Mouse (Mus musculus): ENCODE data around the gene Usp30. TPM values are rescaled to one million over a fixed set of nuclear protein-coding genes. Genes with fewer than 3 reads are reported as not detected.

Gene Usp30
- polyA plus RNA-seq, 1 experiment from 2014 or later: 13.0 TPM

DNA sequence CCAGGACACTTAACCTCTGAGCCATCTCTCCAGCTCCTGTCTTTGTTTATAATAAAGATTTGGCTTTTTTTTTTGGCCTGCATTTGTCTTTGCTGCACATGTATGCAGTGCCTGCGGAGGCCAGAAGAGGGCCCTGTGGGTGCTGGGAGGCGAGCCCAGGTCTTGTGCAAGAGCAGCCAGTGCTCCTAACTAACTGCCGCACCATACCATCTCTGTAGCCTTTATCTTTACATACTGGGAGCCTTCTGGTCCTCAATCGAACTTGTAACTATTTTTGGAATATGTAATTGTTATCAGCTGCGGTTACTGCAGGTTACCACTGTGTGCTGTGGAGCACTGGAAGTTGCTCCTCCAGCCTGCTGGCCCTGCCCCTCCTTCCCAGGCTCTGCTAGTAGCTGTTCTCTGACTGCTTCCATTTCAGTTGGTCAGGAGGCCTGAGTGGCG lies 68.9 kb downstream of the Usp30 start:
- WGBS: 67% methylated on average over 6 of the region's 6 CpGs

DNA sequence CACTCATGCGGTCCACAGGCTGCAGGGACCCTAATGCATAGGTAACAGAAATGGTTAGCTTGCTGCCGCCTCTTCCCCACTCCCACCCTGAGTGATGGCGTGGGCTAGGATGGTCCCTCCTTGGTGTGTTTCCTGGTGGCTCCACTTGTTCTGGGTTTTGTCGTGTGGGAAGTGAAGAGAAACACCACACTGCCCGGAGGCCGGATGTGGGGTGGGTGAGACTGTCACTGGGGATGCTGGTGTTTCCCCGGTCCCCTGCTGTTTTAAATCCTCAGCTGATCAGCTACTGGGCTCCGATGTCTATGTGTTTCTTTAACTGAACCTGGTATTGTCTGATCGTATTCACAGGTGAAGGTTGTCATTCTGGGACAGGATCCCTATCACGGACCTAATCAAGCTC lies 70.3 kb downstream of the Usp30 start:
- Histone ChIP-seq H3K4me3 (no peak overlapping the region), H3K36me3 (peaks cover 80% of the 10 kb centered on the region), H3K27me3 (ENCODE audit: low read depth, poor library complexity, severe bottlenecking) (no peaks in the 10 kb centered on the region), H3K27ac (replicated peaks) (no peak overlapping the region), H3K9me3 (replicated peaks) (no peaks in the 10 kb centered on the region), H3K4me1 (peaks cover 48% of the 10 kb centered on the region)
- 90% methylated on average over 10 of the region's 10 CpGs for WGBS
- no peak for DNase-seq (ENCODE audit: low spot score)

More for the DNA sequence above, 68.9 kb downstream of the Usp30 start:
- Histone ChIP-seq H3K4me3 (no peak overlapping the region), H3K4me1 (peaks cover 53% of the 10 kb centered on the region), H3K36me3 (peaks cover 66% of the 10 kb centered on the region), H3K27me3 (ENCODE audit: low read depth, poor library complexity, severe bottlenecking) (no peaks in the 10 kb centered on the region), H3K9me3 (replicated peaks) (no peaks in the 10 kb centered on the region), H3K27ac (replicated peaks) (no peak overlapping the region)
- DNase-seq (ENCODE audit: low spot score): peak; percentile 27

DNA sequence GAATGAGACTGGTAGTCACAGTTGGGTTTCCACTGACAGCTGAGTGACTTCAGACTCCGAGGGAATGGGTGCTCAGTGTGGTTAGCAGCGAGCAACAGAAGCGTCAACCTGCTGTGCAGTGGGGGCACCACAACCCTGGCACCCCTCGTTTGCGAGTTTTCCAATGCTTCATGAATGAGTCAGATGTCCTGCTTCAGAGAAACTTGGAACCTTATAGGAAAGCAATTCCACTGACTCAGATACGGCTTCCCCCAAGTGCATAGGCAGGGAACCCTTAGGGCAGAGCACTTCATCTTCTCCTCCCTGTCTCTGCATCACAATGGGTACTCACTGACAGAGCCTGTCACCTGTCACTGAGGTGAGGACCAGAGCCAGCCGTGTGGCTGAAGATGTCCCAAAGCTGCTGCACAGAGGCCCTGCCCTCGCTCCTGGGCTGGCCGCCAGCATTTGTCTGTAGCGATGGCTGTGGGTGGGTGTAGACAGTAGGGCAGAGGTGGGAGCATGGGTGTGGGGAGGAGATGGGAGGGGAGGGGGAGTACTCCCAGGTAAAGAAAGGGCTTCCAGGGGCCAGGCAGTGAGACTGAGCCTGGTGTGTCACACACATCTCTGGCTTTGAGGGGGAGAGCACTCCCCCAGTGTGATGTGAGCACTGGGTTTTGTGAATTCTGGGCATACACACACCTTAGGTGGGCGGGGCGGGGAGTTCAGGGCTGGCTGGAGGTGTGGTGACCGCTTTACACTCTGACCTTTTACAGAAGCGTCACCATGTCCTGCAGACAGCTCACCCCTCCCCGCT lies 72.4 kb downstream of the Usp30 start:
- Histone ChIP-seq H3K36me3 (peaks cover 78% of the 10 kb centered on the region), H3K27ac (replicated peaks) (no peak overlapping the region), H3K4me1 (peaks cover 30% of the 10 kb centered on the region), H3K9me3 (replicated peaks) (no peaks in the 10 kb centered on the region), H3K4me3 (no peak overlapping the region), H3K27me3 (ENCODE audit: low read depth, poor library complexity, severe bottlenecking) (no peaks in the 10 kb centered on the region)
- DNase-seq (ENCODE audit: low spot score): no peak
- 95% methylated on average over 15 of the region's 15 CpGs for WGBS

DNA sequence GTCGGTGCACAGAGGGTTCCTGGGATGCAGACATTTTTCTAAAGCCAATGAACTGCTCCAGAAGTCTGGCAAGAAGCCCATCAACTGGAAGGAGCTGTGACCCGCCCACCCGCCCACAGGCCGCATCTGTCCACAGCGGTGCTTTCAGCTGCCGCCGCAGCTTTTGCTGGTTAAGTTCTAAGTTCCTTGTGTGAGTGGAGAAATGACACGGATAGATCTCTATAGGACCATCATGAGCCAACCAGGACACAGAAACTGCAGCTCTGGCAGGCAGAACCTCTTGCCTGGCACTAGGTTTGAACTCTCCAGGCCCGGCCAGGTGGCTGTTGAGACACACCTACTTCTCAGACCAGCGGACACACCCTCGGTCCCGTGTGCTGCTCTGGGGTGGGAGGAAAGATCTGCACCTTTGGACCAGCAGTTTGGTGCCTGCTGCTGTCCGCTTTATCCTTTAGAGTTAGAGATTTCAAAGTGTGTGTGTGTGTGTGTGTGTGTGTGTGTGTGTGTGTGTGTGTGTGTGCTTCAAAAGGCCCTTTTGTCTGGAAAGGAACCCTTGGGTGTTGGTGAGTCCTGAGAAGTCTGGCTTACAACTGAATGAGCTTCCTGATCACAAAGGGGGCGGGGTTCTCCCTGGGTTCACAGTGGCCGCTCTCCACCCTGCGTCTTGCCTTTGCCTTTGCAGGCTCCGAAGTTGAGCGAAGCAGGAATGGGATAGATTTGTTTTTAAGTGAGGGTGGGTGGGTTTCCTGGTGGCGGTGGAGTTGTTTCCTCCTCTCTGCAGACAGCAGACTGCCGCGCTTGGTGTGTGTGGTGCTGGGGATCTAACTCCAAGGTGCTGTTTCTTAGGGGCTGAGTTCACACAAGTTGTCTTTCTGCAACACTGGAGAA lies 73.3 kb downstream of the Usp30 start:
- 89% methylated on average over 21 of the region's 21 CpGs for WGBS

DNA sequence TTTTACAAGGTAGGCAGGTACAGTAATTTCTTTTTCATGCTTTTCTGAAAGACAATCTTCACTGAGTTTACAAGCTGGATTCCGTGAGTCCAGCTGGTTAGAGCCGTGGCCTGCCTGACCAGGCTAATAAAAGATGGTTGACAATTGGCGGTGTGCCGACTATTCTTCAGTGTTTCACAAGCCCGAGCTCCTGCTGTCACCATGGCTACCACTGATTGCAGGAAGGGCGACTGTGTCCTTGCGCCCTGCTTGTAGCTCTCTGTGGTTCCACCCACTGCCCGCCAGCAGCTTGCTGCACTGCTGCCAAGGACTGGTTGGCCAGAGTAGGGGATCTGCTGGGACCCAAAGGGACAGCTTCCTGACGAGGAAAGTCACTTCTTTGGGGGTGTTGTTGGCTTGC lies 73.9 kb downstream of the Usp30 start:
- H3K4me3 ChIP-seq: no peak overlapping the region
- WGBS: 68% methylated on average over 9 of the region's 9 CpGs
- DNase-seq (ENCODE audit: low spot score): peak; percentile 24
- H3K4me1 ChIP-seq: peaks cover 24% of the 10 kb centered on the region
- H3K9me3 ChIP-seq (replicated peaks): no peaks in the 10 kb centered on the region
- H3K27ac ChIP-seq (replicated peaks): no peak overlapping the region
- H3K27me3 ChIP-seq (ENCODE audit: low read depth, poor library complexity, severe bottlenecking): no peaks in the 10 kb centered on the region
- H3K36me3 ChIP-seq: peaks cover 65% of the 10 kb centered on the region

More for the DNA sequence above, 73.3 kb downstream of the Usp30 start:
- H3K27me3 ChIP-seq (ENCODE audit: low read depth, poor library complexity, severe bottlenecking): no peaks in the 10 kb centered on the region
- H3K4me1 ChIP-seq: peaks cover 23% of the 10 kb centered on the region
- H3K27ac ChIP-seq (replicated peaks): peak overlapping the region; percentile 10; the same call in 1 of the 2 replicates
- no peak for DNase-seq (ENCODE audit: low spot score)
- H3K4me3 ChIP-seq: no peak overlapping the region
- H3K9me3 ChIP-seq (replicated peaks): no peaks in the 10 kb centered on the region
- H3K36me3 ChIP-seq: peaks cover 71% of the 10 kb centered on the region

DNA sequence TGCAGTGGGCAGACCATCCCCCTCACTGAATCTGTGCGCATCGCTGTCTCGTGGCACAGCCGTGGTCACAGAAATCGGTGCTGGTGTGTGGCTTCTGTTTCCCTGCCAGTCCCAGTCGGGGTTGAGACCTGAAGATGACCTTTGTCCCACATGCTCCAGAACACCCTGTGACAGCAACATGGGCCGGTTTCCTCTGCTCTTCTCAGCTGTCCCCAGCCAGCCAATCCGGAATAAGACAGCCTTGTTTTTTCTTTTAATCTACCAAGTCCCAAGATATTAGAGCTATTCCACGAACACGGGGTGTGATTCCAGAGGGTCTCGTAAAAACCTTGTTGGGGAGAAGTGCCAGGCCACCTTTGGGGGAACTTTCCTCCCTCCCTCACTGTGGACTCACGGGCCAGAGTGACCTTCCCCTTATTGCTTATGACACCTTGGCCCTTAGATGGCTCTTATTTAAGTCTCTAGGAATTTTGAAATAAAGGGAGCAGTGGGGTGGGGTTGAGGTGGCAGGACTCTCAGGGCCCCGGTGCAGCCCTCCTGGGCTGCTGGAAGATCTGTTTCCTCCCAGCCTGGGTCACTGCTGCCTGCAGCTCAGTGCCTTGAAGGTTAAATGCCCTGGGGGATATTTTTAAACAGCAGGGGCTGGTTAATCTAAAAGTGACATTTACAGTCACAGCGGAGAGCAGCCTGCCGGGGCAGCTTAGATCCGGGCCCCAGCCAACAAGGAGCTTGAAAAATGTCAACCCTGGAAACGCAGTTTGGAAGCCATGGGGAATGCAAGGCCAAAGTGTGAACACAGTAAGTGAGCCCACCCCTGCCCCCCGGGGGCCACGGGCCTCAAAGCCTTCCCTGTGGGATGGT lies 81.0 kb downstream of the Usp30 start, which contains the start of gene Acacb:
Gene Acacb, plus strand, starts transcription at position 508 of the 861 bp plus-strand sequence.
- H3K4me1 ChIP-seq: peaks cover 21% of the 10 kb centered on the region
- H3K9me3 ChIP-seq (replicated peaks): no peaks in the 10 kb centered on the region
- no peaks in the 10 kb centered on the region for H3K36me3 ChIP-seq
- no peak for DNase-seq (ENCODE audit: low spot score)
- WGBS: 59% methylated on average over 19 of the region's 19 CpGs
- no peaks in the 10 kb centered on the region for H3K27me3 ChIP-seq (ENCODE audit: low read depth, poor library complexity, severe bottlenecking)
- H3K27ac ChIP-seq (replicated peaks): peak within 1 kb of the TSS; percentile 52
- H3K4me3 ChIP-seq: no peak within 1 kb of the TSS

DNA sequence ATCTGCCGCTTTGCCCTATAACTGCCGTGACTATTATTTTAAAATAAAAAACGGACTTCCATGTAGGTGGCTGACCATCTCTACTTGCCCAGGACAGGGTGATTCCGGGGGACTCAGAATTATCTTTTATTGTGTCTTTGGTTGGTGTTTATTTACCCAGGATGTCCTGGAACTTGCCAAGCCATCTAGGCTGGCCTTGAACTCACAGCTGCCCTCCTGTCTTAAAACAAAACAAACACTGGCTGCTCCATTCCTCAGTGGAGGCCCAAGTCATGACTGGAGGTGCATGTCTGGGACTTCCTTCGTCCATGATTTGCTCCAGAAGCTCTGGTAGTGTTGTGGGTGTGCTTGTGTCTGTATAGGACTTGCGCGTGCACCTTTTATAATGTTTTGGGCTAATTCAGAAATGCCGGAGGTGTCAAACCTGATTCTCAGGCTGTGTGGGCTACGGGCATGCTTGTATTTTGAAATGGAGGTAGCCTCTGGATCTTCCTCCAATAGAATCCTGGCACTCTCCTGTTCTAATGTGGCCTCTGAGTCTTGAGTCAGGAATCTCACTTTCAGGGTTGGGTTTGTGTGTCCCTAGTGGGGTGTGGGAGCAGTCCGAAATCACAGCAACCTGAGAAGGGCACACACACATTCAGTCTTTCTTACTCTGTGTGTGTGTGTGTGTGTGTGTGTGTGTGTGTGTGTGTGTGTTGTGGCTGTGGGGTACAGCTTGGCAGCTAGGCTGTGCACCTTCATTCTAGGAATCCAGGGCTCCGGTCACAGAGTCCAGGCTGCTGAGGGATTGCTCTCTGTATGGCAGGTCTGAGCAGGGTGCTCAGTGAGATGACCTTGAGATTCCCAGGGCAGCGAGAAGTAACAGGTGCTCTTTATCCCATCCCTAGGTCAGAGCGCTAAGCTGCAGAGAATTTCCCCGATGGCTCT lies 82.0 kb downstream of the Usp30 start:
- WGBS: 84% methylated on average over 14 of the region's 14 CpGs
- Histone ChIP-seq H3K27ac (replicated peaks) (no peak overlapping the region), H3K36me3 (no peaks in the 10 kb centered on the region)

DNA sequence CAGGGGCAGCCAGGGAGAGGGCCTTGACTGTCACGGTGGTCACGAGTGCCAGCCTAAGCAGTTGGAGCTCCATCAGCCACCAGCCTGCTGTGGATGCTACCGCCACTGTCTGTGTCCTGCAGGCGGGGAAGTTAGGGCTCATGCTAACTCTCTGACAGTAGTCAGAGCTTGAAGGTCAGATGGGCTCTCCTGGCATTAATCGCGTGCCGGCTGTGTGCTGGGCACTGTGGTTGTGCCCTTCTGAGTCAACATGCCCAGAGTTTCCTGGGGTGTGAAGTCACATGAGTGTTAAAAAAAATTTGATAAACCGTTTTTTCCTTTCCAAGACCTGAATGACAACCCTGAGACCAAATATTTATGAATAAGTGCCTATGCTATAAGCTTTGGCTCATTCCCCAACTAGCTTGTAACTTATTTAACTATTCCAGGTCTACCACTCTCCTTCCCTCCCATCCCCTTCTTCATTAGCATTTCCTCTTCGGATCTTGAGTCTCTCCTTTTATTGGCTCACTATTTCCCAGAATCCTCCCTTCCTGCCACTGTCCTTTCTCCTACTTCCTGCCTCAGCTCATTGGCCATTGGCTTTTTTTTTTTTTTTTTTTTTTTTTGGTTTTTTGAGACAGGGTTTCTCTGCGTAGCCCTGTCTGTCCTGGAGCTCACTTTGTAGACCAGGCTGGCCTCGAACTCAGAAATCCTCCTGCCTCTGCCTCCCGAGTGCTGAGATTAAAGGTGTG lies 87.3 kb downstream of the Usp30 start:
- Histone ChIP-seq H3K4me1 (peaks cover 9% of the 10 kb centered on the region), H3K4me3 (no peak overlapping the region), H3K9me3 (replicated peaks) (no peaks in the 10 kb centered on the region), H3K27ac (replicated peaks) (no peak overlapping the region), H3K27me3 (ENCODE audit: low read depth, poor library complexity, severe bottlenecking) (no peaks in the 10 kb centered on the region), H3K36me3 (no peaks in the 10 kb centered on the region)
- DNase-seq (ENCODE audit: low spot score): no peak
- WGBS: 86% methylated on average over 12 of the region's 12 CpGs

More for the DNA sequence above, 82.0 kb downstream of the Usp30 start:
- Histone ChIP-seq H3K27me3 (ENCODE audit: low read depth, poor library complexity, severe bottlenecking) (no peaks in the 10 kb centered on the region), H3K9me3 (replicated peaks) (no peaks in the 10 kb centered on the region), H3K4me3 (no peak overlapping the region), H3K4me1 (peaks cover 21% of the 10 kb centered on the region)
- no peak for DNase-seq (ENCODE audit: low spot score)

DNA sequence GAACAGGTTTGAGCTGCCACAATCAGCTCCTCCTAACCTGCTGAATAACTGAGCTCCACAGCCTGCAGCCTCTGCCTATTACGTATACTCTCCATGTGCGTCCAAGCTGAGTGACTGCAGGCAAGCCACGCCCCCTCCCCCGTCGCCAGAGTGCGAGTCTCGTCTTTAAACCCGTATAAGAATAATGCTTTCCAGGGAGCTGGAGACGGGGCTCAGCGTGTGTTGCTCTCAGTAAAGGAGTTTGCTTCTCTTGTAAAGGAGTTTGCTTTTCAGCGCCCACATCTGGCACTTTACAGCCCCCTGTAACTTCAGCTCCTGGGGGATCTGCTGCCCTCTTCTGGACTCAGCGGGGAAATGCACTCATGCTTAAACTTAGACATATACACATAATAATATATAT lies 88.2 kb downstream of the Usp30 start:
- WGBS: 2% methylated on average over 12 of the region's 12 CpGs
- Histone ChIP-seq H3K4me1 (peaks cover 9% of the 10 kb centered on the region), H3K4me3 (peak overlapping the region; percentile 49), H3K27ac (replicated peaks) (no peak overlapping the region), H3K9me3 (replicated peaks) (no peaks in the 10 kb centered on the region), H3K27me3 (ENCODE audit: low read depth, poor library complexity, severe bottlenecking) (no peaks in the 10 kb centered on the region), H3K36me3 (no peaks in the 10 kb centered on the region)
- DNase-seq (ENCODE audit: low spot score): peak; percentile 49

DNA sequence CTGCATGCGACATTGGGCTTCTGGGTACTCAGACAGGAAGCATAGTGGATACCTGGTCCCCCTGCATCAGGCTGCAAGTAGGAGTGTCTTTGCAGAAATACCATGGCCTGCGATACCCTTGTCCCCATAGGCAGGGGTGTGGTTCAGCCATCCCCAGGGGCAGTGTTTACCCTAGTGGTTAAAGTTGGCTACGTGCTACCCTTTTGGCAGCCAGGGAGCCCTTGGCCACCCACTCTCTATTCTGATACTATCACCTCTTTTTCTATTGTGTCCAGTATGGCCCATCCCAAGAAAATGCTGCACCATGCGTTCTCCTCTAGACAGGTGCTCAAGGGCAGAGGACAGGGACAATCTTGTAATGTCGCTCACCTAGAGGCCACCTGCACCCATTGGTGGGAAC lies 89.5 kb downstream of the Usp30 start:
- Histone ChIP-seq H3K9me3 (replicated peaks) (no peaks in the 10 kb centered on the region), H3K36me3 (no peaks in the 10 kb centered on the region), H3K4me3 (no peak overlapping the region), H3K4me1 (peaks cover 9% of the 10 kb centered on the region), H3K27ac (replicated peaks) (no peak overlapping the region), H3K27me3 (ENCODE audit: low read depth, poor library complexity, severe bottlenecking) (no peaks in the 10 kb centered on the region)
- no peak for DNase-seq (ENCODE audit: low spot score)
- WGBS: 79% methylated on average over 5 of the region's 5 CpGs
